Mouse (Mus musculus): ENCODE measurements around the gene Olfr827. TPM values are rescaled to one million over a fixed set of nuclear protein-coding genes. Genes with fewer than 3 reads are reported as not detected.

The Olfr827 gene
- polyA plus RNA-seq, 1 experiment from 2014 or later = not detected

GRCm38 (mm10) chr10:130165196-130165595, 49.0 kb downstream of the Olfr827 start:
- Histone ChIP-seq H3K4me1 (no peaks in the 10 kb centered on the region), H3K27ac (no peak overlapping the region), H3K9me3 (replicated peaks) (no peaks in the 10 kb centered on the region), H3K4me2 (no peak overlapping the region), H3K27me3 (no peaks in the 10 kb centered on the region), H3K36me3 (no peaks in the 10 kb centered on the region), H3K4me3 (replicated peaks) (no peak overlapping the region), H3K9ac (no peak overlapping the region)
- ATAC-seq (replicated peaks; ENCODE audit: low FRiP score) = no peak

Other genes with a start within 250 kb of the Olfr827 start
- gene Olfr819, start 247.1 kb downstream of the Olfr827 start, polyA plus RNA-seq (2015; fragmentation: Nextera tagmentation; extraction: Ambion mirVana) = not detected in 2 replicates
- gene Olfr247, start 238.3 kb downstream of the Olfr827 start, polyA plus RNA-seq (2015; fragmentation: Nextera tagmentation; extraction: Ambion mirVana) = not detected in 2 replicates
- gene Gm10310, start 229.3 kb downstream of the Olfr827 start, polyA plus RNA-seq (2015; fragmentation: Nextera tagmentation; extraction: Ambion mirVana) = not detected in 2 replicates
- not detected in 2 replicates for gene Olfr820, start 201.8 kb downstream of the Olfr827 start, polyA plus RNA-seq (2015; fragmentation: Nextera tagmentation; extraction: Ambion mirVana)
- gene Olfr821, start 184.1 kb downstream of the Olfr827 start, polyA plus RNA-seq (2015; fragmentation: Nextera tagmentation; extraction: Ambion mirVana) = not detected in 2 replicates
- not detected in 2 replicates for gene Olfr822, start 143.2 kb downstream of the Olfr827 start, polyA plus RNA-seq (2015; fragmentation: Nextera tagmentation; extraction: Ambion mirVana)
- gene Olfr823, start 99.0 kb downstream of the Olfr827 start, polyA plus RNA-seq (2015; fragmentation: Nextera tagmentation; extraction: Ambion mirVana) = not detected in 2 replicates
- not detected in 2 replicates for gene Olfr824, start 84.4 kb downstream of the Olfr827 start, polyA plus RNA-seq (2015; fragmentation: Nextera tagmentation; extraction: Ambion mirVana)
- not detected in 2 replicates for gene Olfr825, start 47.6 kb downstream of the Olfr827 start, polyA plus RNA-seq (2015; fragmentation: Nextera tagmentation; extraction: Ambion mirVana)
- not detected in 2 replicates for gene Olfr826, start 30.2 kb downstream of the Olfr827 start, polyA plus RNA-seq (2015; fragmentation: Nextera tagmentation; extraction: Ambion mirVana)
- gene Neurod4, start 65.8 kb upstream of the Olfr827 start, polyA plus RNA-seq (2015; fragmentation: Nextera tagmentation; extraction: Ambion mirVana) = not detected in 2 replicates
- 0.09 and 0.23 TPM in 2 replicates for gene Tespa1, start 108.5 kb upstream of the Olfr827 start, polyA plus RNA-seq (2015; fragmentation: Nextera tagmentation; extraction: Ambion mirVana)
- not detected in 2 replicates for gene Vmn2r84, start 179.9 kb upstream of the Olfr827 start, polyA plus RNA-seq (2015; fragmentation: Nextera tagmentation; extraction: Ambion mirVana)
- gene Vmn2r85, start 215.3 kb upstream of the Olfr827 start, polyA plus RNA-seq (2015; fragmentation: Nextera tagmentation; extraction: Ambion mirVana) = not detected in 2 replicates
- gene Vmn2r86, start 241.6 kb upstream of the Olfr827 start, polyA plus RNA-seq (2015; fragmentation: Nextera tagmentation; extraction: Ambion mirVana) = not detected in 2 replicates